Mouse (Mus musculus) brown adipose tissue, adult 24 weeks (tissue): Measurements from ENCODE around the gene Plin3. TPM values are rescaled to one million over a fixed set of nuclear protein-coding genes. Genes with fewer than 3 reads are reported as not detected.

Experiments used
- H3K27ac ChIP-seq: fragments of 200-500 bp; replicated peaks from 2 replicates; pipeline ENCODE4 v1.5.1; 2012; ENCODE audit warnings: low read depth, mild to moderate bottlenecking, low read length
- H3K4me1 ChIP-seq: fragments of 200-500 bp; 2 replicates; pipeline ENCODE4 v1.6.1; 2012; ENCODE audit warnings: low read length, mixed read lengths; ENCODE audit not compliant: control insufficient read depth, insufficient read depth, insufficient read length
- H3K4me3 ChIP-seq: fragments of 200-500 bp; 2 replicates; pipeline ENCODE4 v1.5.1; 2012; ENCODE audit warnings: low read depth, mild to moderate bottlenecking, low read length, moderate library complexity; ENCODE audit not compliant: insufficient read depth
- polyA plus RNA-seq: library from polyadenylated mRNA; stranded (reverse); fragments of >200 nt; gene quantifications from 2 replicates; pipeline ENCODE4 v1.2.4, GENCODE M21; 2012; ENCODE audit not compliant: missing spikeins, insufficient read depth, insufficient read length

Gene Plin3
- polyA plus RNA-seq, 1 experiment = 62.9 TPM

GRCm38 (mm10) chr17:56289371-56290331 is 3.0 kb downstream of the Plin3 start:
- Histone ChIP-seq H3K4me1 (peaks cover 17% of the 10 kb centered on the region), H3K27ac (peak overlapping the region; percentile 58)

GRCm38 (mm10) chr17:56288866-56289265 is 3.8 kb downstream of the Plin3 start:
- H3K4me3 ChIP-seq = peak overlapping the region; percentile 72
- H3K4me1 ChIP-seq = peaks cover 17% of the 10 kb centered on the region
- peak overlapping the region; percentile 58 for H3K27ac ChIP-seq

More at GRCm38 (mm10) chr17:56289371-56290331, 3.0 kb downstream of the Plin3 start:
- H3K4me3 ChIP-seq = peak overlapping the region; percentile 72

GRCm38 (mm10) chr17:56287830-56288229 is 4.8 kb downstream of the Plin3 start:
- H3K4me1 ChIP-seq = peaks cover 17% of the 10 kb centered on the region
- peak overlapping the region; percentile 24 for H3K4me3 ChIP-seq
- peak overlapping the region; percentile 58 for H3K27ac ChIP-seq

- Histone ChIP-seq H3K27ac (no peak overlapping the region), H3K4me3 (no peak overlapping the region), H3K4me1 (peaks cover 7% of the 10 kb centered on the region)
Observed at GRCm38 (mm10) chr17:56285995-56286394, 6.7 kb downstream of the Plin3 start.

GRCm38 (mm10) chr17:56283316-56283715 is 9.4 kb downstream of the Plin3 start:
- Histone ChIP-seq H3K27ac (no peak overlapping the region), H3K4me1 (peaks cover 3% of the 10 kb centered on the region; the same call in 1 of the 2 replicates), H3K4me3 (no peak overlapping the region)

GRCm38 (mm10) chr17:56282802-56283201 is 9.9 kb downstream of the Plin3 start:
- no peak overlapping the region for H3K4me3 ChIP-seq
- H3K4me1 ChIP-seq = peaks cover 2% of the 10 kb centered on the region; the same call in 1 of the 2 replicates
- H3K27ac ChIP-seq = no peak overlapping the region

- H3K4me1 ChIP-seq = no peaks in the 10 kb centered on the region; the same call in 1 of the 2 replicates
- no peak overlapping the region for H3K4me3 ChIP-seq
- H3K27ac ChIP-seq = no peak overlapping the region
Observed at GRCm38 (mm10) chr17:56281193-56281592, 11.5 kb downstream of the Plin3 start.

GRCm38 (mm10) chr17:56279481-56280155 is 13.1 kb downstream of the Plin3 start:
- peak overlapping the region; percentile 98 for H3K27ac ChIP-seq
- H3K4me3 ChIP-seq = no peak overlapping the region
- H3K4me1 ChIP-seq = no peaks in the 10 kb centered on the region; the same call in 1 of the 2 replicates

GRCm38 (mm10) chr17:56278340-56278739 is 14.3 kb downstream of the Plin3 start:
- peaks cover 3% of the 10 kb centered on the region; the same call in 1 of the 2 replicates for H3K4me1 ChIP-seq
- H3K27ac ChIP-seq = peak overlapping the region; percentile 91
- H3K4me3 ChIP-seq = no peak overlapping the region

- Histone ChIP-seq H3K4me1 (peaks cover 5% of the 10 kb centered on the region), H3K4me3 (no peak overlapping the region), H3K27ac (peak overlapping the region; percentile 91)
Observed at GRCm38 (mm10) chr17:56277567-56277893, 15.1 kb downstream of the Plin3 start.

GRCm38 (mm10) chr17:56276643-56277566 is 15.8 kb downstream of the Plin3 start, which contains the start of gene Ticam1:
Ticam1 (minus strand) TSS chr17:56276786.
- Histone ChIP-seq H3K4me1 (peaks cover 5% of the 10 kb centered on the region), H3K4me3 (peak within 1 kb of the TSS; percentile 80), H3K27ac (peak within 1 kb of the TSS; percentile 96)

- Histone ChIP-seq H3K27ac (peak overlapping the region; percentile 96), H3K4me3 (peak overlapping the region; percentile 80), H3K4me1 (peaks cover 5% of the 10 kb centered on the region)
Observed at GRCm38 (mm10) chr17:56275842-56276480, 16.7 kb downstream of the Plin3 start.

GRCm38 (mm10) chr17:56273986-56274385 is 18.7 kb downstream of the Plin3 start:
- Histone ChIP-seq H3K4me3 (no peak overlapping the region), H3K27ac (no peak overlapping the region), H3K4me1 (peaks cover 5% of the 10 kb centered on the region)

- Histone ChIP-seq H3K27ac (no peak overlapping the region), H3K4me3 (no peak overlapping the region), H3K4me1 (peaks cover 5% of the 10 kb centered on the region)
Observed at GRCm38 (mm10) chr17:56273482-56273881, 19.2 kb downstream of the Plin3 start.
